Mouse (Mus musculus) neutrophil, adult 5-6 weeks (primary cell): ENCODE measurements around the gene Dhx57. TPM values are rescaled to one million over a fixed set of nuclear protein-coding genes. Genes with fewer than 3 reads are reported as not detected.

Experiments used
- ATAC-seq: fragments of 151-379, 151-347 bp; 2 replicates; pipeline ENCODE4 v1.8.0; 2017; ENCODE audit warnings: mild to moderate bottlenecking, moderate TSS enrichment; ENCODE audit not compliant: insufficient number of reproducible peaks, poor library complexity, low FRiP score, severe bottlenecking; ENCODE audit errors: extremely low read depth
- total RNA-seq: library from RNA; stranded (forward); fragments of 200-1000 nt; gene quantifications from 2 replicates; pipeline ENCODE4 v1.2.3, GENCODE M21; 2017

The Dhx57 gene
- 71.6 and 74.3 TPM in 2 replicates for total RNA-seq

GRCm38 (mm10) chr17:80290074-80290657 lies at the start of gene Dhx57, which contains the start of gene Morn2:
TSS of gene Dhx57 (minus strand) at chr17:80290476.
TSS of gene Morn2 (plus strand) at chr17:80290203.
- peak; percentile 97 for ATAC-seq

- 0 out of 2 replicates have a peak, but pooled peaks have one; percentile 19 for ATAC-seq
These were observed 42.1 kb upstream of the Dhx57 start for GRCm38 (mm10) chr17:80332386-80332785.

GRCm38 (mm10) chr17:80326431-80326830 lies 36.2 kb upstream of the Dhx57 start:
- no peak for ATAC-seq

- ATAC-seq: no peak
These were observed 35.2 kb upstream of the Dhx57 start for GRCm38 (mm10) chr17:80325456-80325855.

GRCm38 (mm10) chr17:80324521-80324920 lies 34.2 kb upstream of the Dhx57 start:
- ATAC-seq: no peak

- ATAC-seq: peak; percentile 74; the same call in 1 of the 2 replicates
These were observed 33.4 kb upstream of the Dhx57 start for GRCm38 (mm10) chr17:80323658-80324057.

- no peak for ATAC-seq
These were observed 32.7 kb upstream of the Dhx57 start for GRCm38 (mm10) chr17:80323015-80323414.

- ATAC-seq: no peak
These were observed 32.0 kb upstream of the Dhx57 start for GRCm38 (mm10) chr17:80322228-80322627.

GRCm38 (mm10) chr17:80312405-80312804 lies 22.1 kb upstream of the Dhx57 start:
- ATAC-seq: no peak

GRCm38 (mm10) chr17:80311761-80312160 lies 21.5 kb upstream of the Dhx57 start:
- no peak for ATAC-seq

GRCm38 (mm10) chr17:80307251-80307650 lies 17.0 kb upstream of the Dhx57 start, which contains the start of gene Arhgef33:
TSS of gene Arhgef33 (plus strand) at chr17:80307407.
- no peak for ATAC-seq

GRCm38 (mm10) chr17:80298844-80299243 lies 8.6 kb upstream of the Dhx57 start:
- no peak for ATAC-seq

GRCm38 (mm10) chr17:80295258-80295657 lies 5.0 kb upstream of the Dhx57 start:
- no peak for ATAC-seq

- peak; percentile 28; the same call in 1 of the 2 replicates for ATAC-seq
These were observed 872 bp upstream of the Dhx57 start for GRCm38 (mm10) chr17:80291148-80291547.

- ATAC-seq: no peak
These were observed 799 bp downstream of the Dhx57 start for GRCm38 (mm10) chr17:80289280-80290073.

GRCm38 (mm10) chr17:80288012-80288411 lies 2.3 kb downstream of the Dhx57 start:
- ATAC-seq: peak; percentile 27; the same call in 1 of the 2 replicates

- no peak for ATAC-seq
These were observed 5.8 kb downstream of the Dhx57 start for GRCm38 (mm10) chr17:80284446-80284845.

- ATAC-seq: no peak
These were observed 10.8 kb downstream of the Dhx57 start for GRCm38 (mm10) chr17:80279340-80280070.

- no peak for ATAC-seq
These were observed 12.0 kb downstream of the Dhx57 start for GRCm38 (mm10) chr17:80278255-80278654.
